41 mouse cellular contexts compared by ENCODE assay signal in genomic region chr4:25242776-25243175, GRCm38 (mm10). TPM values are rescaled to one million over a fixed set of nuclear protein-coding genes. Genes with fewer than 3 reads are reported as not detected.
"Had no signal": no experiment of that assay in that cellular context is flagged by ENCODE, and none has a peak within 500 bp of the region (broad histone marks: within the 10 kb centered on the region; RNA-seq: fewer than 3 reads in every experiment).

Gene Fhl5, minus strand, starts transcription at chr4:25242876.

- H3K4me1 ChIP-seq: heart, embryonic 10.5 days; heart, embryonic 12.5 days; heart, embryonic 13.5 days; heart, embryonic 15.5 days; hindbrain, embryonic 10.5 days; hindbrain, embryonic 12.5 days; hindbrain, embryonic 13.5 days; hindbrain, embryonic 15.5 days; intestine, embryonic 15.5 days had no signal

- H3K27ac ChIP-seq: heart, embryonic 10.5 days; heart, embryonic 13.5 days; heart, embryonic 15.5 days; hindbrain, embryonic 10.5 days; hindbrain, embryonic 12.5 days; hindbrain, embryonic 13.5 days; hindbrain, embryonic 14.5 days; hindbrain, embryonic 15.5 days; hindbrain, postnatal 0 days; intestine, embryonic 15.5 days; kidney, postnatal 0 days; layer of hippocampus, adult 2 months had no signal

- H3K36me3 ChIP-seq: heart, embryonic 15.5 days; hindbrain, embryonic 10.5 days; hindbrain, embryonic 12.5 days; hindbrain, embryonic 13.5 days; hindbrain, embryonic 15.5 days; intestine, embryonic 15.5 days had no signal

- H3K9me3 ChIP-seq: heart, embryonic 10.5 days; heart, embryonic 12.5 days; heart, embryonic 13.5 days; heart, embryonic 15.5 days; hindbrain, embryonic 10.5 days; hindbrain, embryonic 12.5 days; hindbrain, embryonic 13.5 days; hindbrain, embryonic 15.5 days; intestine, embryonic 15.5 days had no signal

- H3K4me2 ChIP-seq: heart, embryonic 11.5 days; heart, embryonic 12.5 days; heart, embryonic 13.5 days; heart, embryonic 15.5 days; hindbrain, embryonic 12.5 days; hindbrain, embryonic 13.5 days; hindbrain, embryonic 14.5 days; hindbrain, embryonic 15.5 days; intestine, embryonic 15.5 days had no signal

- H3K9ac ChIP-seq: heart, embryonic 12.5 days; heart, embryonic 13.5 days; heart, embryonic 15.5 days; hindbrain, embryonic 12.5 days; hindbrain, embryonic 13.5 days; hindbrain, embryonic 14.5 days; hindbrain, embryonic 15.5 days; intestine, embryonic 15.5 days had no signal

- ATAC-seq: hindbrain, embryonic 16.5 days; hindbrain, postnatal 0 days; inflammation-experienced regulatory T-cells, adult 6 months; intestine, embryonic 15.5 days; intestine, embryonic 16.5 days; intestine, postnatal 0 days had no signal

- H3K27me3 ChIP-seq: heart, embryonic 12.5 days; heart, embryonic 13.5 days; heart, embryonic 15.5 days; hindbrain, embryonic 12.5 days; hindbrain, embryonic 13.5 days; hindbrain, embryonic 15.5 days; intestine, embryonic 15.5 days had no signal

- H3K4me3 ChIP-seq: heart, embryonic 10.5 days; heart, embryonic 12.5 days; heart, embryonic 13.5 days; heart, embryonic 15.5 days; hindbrain, embryonic 10.5 days; hindbrain, embryonic 12.5 days; hindbrain, embryonic 13.5 days; hindbrain, embryonic 15.5 days; intestine, embryonic 15.5 days; layer of hippocampus, adult 2 months had no signal

- DNase-seq: heart, postnatal 10 days; heart, postnatal 14 days; heart, postnatal 36 days; heart, postnatal 4 days; kidney, adult 11 months; kidney, adult 18-20 months; kidney, adult 2 months; kidney, adult 8-10 months; kidney, adult 9 months; kidney, postnatal 10 days; kidney, postnatal 14 days; kidney, postnatal 25 days; kidney, postnatal 36 days; kidney, postnatal 4 days; layer of hippocampus, adult 9-11 months; layer of hippocampus, postnatal 36 days had no signal

RNA-seq across cellular contexts. Expression of gene Fhl5, which starts in this region (rescaled TPM):
- total RNA-seq: hematopoietic stem cell, adult 5-6 weeks had no signal
- polyA plus RNA-seq: heart, embryonic 10.5 days; heart, embryonic 11.5 days; heart, embryonic 12.5 days; heart, embryonic 13.5 days; heart, embryonic 14.5 days; heart, embryonic 15.5 days; heart, embryonic 16.5 days; heart, postnatal 0 days; hindbrain, embryonic 10.5 days; hindbrain, embryonic 11.5 days; hindbrain, embryonic 12.5 days; hindbrain, embryonic 13.5 days; hindbrain, embryonic 15.5 days; hindbrain, embryonic 16.5 days; inflammation-experienced regulatory T-cells, adult 6 months; kidney, adult 2 months; kidney, embryonic 14.5 days; kidney, embryonic 16.5 days had no signal
